Mouse (Mus musculus) bone marrow macrophage, adult 2 months (primary cell): Measurements from ENCODE around the gene Caap1. TPM values are rescaled to one million over a fixed set of nuclear protein-coding genes. Genes with fewer than 3 reads are reported as not detected.

ENCODE experiments used
- H3K27ac ChIP-seq: 2 replicates; pipeline ENCODE4 v1.5.1; 2012; ENCODE audit warnings: low read depth, low read length; ENCODE audit not compliant: insufficient read depth
- H3K4me1 ChIP-seq: 2 replicates; pipeline ENCODE4 v1.6.1; 2012; ENCODE audit warnings: low read length; ENCODE audit not compliant: control insufficient read depth, insufficient read depth
- H3K4me3 ChIP-seq: 2 replicates; pipeline ENCODE4 v1.5.1; 2012; ENCODE audit warnings: mild to moderate bottlenecking, low read length, moderate library complexity; ENCODE audit not compliant: insufficient read depth
- CTCF ChIP-seq: IDR thresholded peaks from 2 replicates; pipeline ENCODE4 v1.5.1; 2012; ENCODE audit warnings: low read depth, mild to moderate bottlenecking, low read length, moderate library complexity
- POLR2A ChIP-seq: IDR thresholded peaks from 2 replicates; pipeline ENCODE4 v1.6.1; 2012; ENCODE audit warnings: mild to moderate bottlenecking, low read depth, low read length, borderline replicate concordance
- polyA plus RNA-seq: library from polyadenylated mRNA; stranded (reverse); fragments of >200 nt; gene quantifications from 2 replicates; pipeline ENCODE4 v1.2.4, GENCODE M21; 2012; ENCODE audit not compliant: missing spikeins, insufficient read depth, insufficient read length

Gene Caap1
- polyA plus RNA-seq, 1 experiment: 8.9 TPM

- Histone ChIP-seq H3K4me1 (no peaks in the 10 kb centered on the region), H3K4me3 (no peak overlapping the region), H3K27ac (no peak overlapping the region)
- TF ChIP-seq CTCF: no peak
- no peak for TF ChIP-seq POLR2A
Observed at GRCm38 (mm10) chr4:94564297-94564696, 7.7 kb upstream of the Caap1 start.

DNA sequence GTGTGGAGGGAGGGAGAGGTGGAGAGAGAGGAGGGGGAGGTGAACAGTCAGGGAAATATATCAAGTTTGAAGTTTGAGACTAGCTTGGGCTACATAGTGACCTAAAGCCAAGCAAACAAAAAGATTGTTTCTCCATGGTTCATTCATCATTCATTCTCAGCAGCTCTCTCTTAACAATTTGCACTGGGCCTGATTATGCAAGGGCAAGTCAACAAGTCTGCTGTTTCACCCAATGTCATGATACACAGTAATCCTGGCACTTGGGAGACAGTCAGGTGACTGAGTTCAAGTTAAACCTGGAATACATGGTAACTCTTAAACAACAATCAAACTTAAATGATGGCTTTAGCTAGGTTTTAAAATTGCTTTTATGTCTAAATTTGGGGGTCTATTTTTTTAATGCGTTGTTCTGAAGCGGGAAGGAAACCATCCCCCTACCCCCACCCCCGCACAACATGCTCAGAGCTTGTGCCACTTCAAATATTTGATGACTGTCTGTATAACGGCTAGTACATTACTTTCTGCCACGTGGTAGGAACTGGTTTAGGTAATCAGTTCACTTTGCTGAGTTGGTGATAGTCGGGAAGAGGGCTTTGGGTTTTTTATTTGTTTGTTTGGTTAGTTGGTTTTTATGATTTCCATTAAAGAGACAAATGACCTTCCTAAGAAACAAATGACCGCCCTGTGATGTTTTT lies 5.5 kb upstream of the Caap1 start:
- Histone ChIP-seq H3K4me3 (no peak overlapping the region), H3K27ac (no peak overlapping the region), H3K4me1 (peaks cover 1% of the 10 kb centered on the region; the same call in 1 of the 2 replicates)
- no peak for TF ChIP-seq POLR2A
- no peak for TF ChIP-seq CTCF

DNA sequence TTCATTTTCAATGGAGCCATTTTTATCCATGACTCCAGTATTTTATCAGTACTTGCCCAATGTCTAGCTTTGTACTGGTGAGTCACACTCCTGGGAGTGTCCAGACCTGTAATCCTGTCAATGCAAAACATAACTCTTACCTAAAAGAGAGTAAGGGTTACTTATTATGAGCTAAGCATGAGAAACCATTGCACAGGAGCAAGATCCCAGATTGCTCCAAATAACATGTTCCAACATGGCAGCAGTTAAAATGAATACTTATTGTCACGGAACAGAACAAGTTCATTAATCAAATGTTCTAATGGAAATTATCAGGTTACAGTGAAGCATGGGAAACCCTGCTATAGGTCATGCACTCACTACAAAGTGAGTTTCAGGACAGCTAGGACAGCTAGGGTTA lies 3.7 kb upstream of the Caap1 start:
- no peak overlapping the region for H3K27ac ChIP-seq
- no peak overlapping the region for H3K4me3 ChIP-seq
- H3K4me1 ChIP-seq: peaks cover 3% of the 10 kb centered on the region; the same call in 1 of the 2 replicates
- TF ChIP-seq POLR2A (no peak), CTCF (no peak)

DNA sequence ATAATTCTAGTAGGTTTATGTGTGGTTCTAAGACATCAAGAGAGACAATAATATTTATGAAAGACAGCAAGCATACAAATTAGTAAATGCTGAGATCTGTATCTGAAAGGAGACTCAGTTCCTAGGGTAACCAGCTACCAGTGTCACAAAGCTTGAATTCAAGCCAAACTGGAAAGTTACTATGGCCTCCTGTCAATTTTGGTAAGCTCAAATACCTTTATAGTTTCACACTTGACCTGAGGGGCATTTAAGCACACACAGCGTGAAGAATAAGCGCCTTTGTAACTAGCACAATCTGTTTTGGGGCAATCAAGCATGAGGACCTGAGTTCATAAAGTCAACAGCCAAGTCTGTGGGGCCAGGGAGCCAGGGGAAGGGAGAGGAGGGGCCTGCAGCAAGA lies 2.7 kb upstream of the Caap1 start:
- H3K4me3 ChIP-seq: no peak overlapping the region
- H3K4me1 ChIP-seq: peaks cover 4% of the 10 kb centered on the region; the same call in 1 of the 2 replicates
- no peak for TF ChIP-seq POLR2A
- TF ChIP-seq CTCF: no peak

DNA sequence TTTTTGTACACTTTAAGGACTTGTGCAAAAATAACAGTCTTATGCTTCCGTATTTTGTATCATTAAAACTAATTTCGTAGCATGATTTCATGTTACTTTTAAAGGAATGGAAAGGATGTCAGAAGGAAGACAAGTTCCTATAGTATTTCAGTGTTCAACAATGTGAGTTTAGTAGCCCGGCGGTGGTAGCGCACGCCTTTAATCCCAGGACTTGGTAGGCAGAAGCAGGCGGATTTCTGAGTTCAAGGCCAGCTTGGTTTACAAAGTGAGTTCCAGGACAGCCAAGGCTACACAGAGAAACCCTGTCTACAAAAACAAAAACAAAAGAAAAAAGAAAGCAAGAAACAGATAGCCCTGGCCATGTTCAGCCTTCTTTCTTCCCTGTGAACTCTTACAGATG lies 549 bp upstream of the Caap1 start:
- H3K4me3 ChIP-seq: no peak overlapping the region
- peaks cover 4% of the 10 kb centered on the region; the same call in 1 of the 2 replicates for H3K4me1 ChIP-seq
- no peak overlapping the region for H3K27ac ChIP-seq
- TF ChIP-seq POLR2A (no peak), CTCF (no peak)

More for the DNA sequence above, 2.7 kb upstream of the Caap1 start:
- no peak overlapping the region for H3K27ac ChIP-seq

GRCm38 (mm10) chr4:94554955-94555494 lies 1.6 kb downstream of the Caap1 start:
- Histone ChIP-seq H3K4me3 (no peak overlapping the region), H3K4me1 (peaks cover 4% of the 10 kb centered on the region; the same call in 1 of the 2 replicates), H3K27ac (no peak overlapping the region)
- no peak for TF ChIP-seq POLR2A
- TF ChIP-seq CTCF: no peak

DNA sequence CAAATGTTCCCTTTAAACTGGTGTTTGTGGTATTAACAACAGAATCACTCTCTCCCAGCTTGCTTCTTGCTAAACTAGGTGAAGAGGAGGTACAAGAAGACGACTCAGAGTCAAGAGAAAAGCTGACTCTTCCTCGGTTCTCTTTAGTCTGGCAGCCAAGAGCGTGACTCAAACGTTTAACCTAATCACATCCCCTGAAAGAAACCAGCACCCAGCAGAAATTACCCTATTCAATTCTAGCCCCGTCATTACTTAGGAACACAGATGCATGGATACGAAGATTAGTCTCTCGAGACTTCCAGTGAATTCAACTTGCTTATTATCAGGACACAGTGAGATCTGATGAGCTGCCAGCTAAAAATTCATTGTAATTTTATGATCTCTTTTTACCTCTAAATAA lies 12.3 kb downstream of the Caap1 start:
- Histone ChIP-seq H3K4me3 (no peak overlapping the region), H3K4me1 (no peaks in the 10 kb centered on the region), H3K27ac (no peak overlapping the region)
- TF ChIP-seq POLR2A (no peak), CTCF (no peak)

GRCm38 (mm10) chr4:94543041-94543440 lies 13.6 kb downstream of the Caap1 start:
- no peak for TF ChIP-seq CTCF
- TF ChIP-seq POLR2A: no peak
- no peak overlapping the region for H3K4me3 ChIP-seq
- no peak overlapping the region for H3K27ac ChIP-seq
- no peaks in the 10 kb centered on the region for H3K4me1 ChIP-seq

DNA sequence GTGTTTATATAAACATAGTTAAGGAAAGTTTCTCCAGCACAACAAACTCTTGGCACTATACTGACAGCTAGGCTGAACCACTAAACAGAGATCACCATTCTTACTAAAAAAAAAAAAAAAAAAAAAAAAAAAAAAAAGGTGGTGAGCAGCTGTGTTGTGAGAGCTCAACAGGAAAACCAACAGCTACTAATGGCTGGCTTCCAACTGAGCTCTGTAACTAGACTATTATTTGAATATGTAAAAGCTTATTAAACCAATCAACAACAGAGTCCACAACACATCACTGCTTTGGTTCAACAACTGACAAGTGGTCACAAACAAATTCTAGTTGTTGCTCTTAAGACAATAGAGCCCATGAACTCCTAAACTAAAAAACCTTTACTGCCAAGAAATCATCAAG lies 23.4 kb downstream of the Caap1 start:
- Histone ChIP-seq H3K27ac (no peak overlapping the region), H3K4me3 (no peak overlapping the region), H3K4me1 (peaks cover 5% of the 10 kb centered on the region)
- TF ChIP-seq POLR2A (no peak), CTCF (no peak)

GRCm38 (mm10) chr4:94529448-94529847 lies 27.1 kb downstream of the Caap1 start:
- TF ChIP-seq CTCF (no peak), POLR2A (no peak)
- Histone ChIP-seq H3K4me3 (no peak overlapping the region), H3K4me1 (peaks cover 5% of the 10 kb centered on the region), H3K27ac (no peak overlapping the region)

GRCm38 (mm10) chr4:94523321-94523720 lies 33.3 kb downstream of the Caap1 start:
- H3K4me1 ChIP-seq: no peaks in the 10 kb centered on the region
- no peak overlapping the region for H3K4me3 ChIP-seq
- no peak overlapping the region for H3K27ac ChIP-seq
- TF ChIP-seq CTCF (no peak), POLR2A (no peak)
